ENCODE assay signal across 16 mouse cellular contexts in genomic region chr1:192439151-192439837, GRCm38 (mm10).
"Had no signal": no experiment of that assay in that cellular context is flagged by ENCODE, and none has a peak within 500 bp of the region (broad histone marks: within the 10 kb centered on the region; RNA-seq: fewer than 3 reads in every experiment).

No protein-coding gene starts in this region.

- H3K9ac ChIP-seq: kidney, embryonic 15.5 days; limb, embryonic 15.5 days; liver, embryonic 12.5 days; lung, embryonic 14.5 days; neural tube, embryonic 13.5 days had no signal

- ATAC-seq: liver, embryonic 12.5 days had no signal

- H3K4me3 ChIP-seq: kidney, embryonic 15.5 days; limb, embryonic 15.5 days; liver, embryonic 12.5 days; megakaryocyte, embryonic 14.5 days; neural tube, embryonic 13.5 days had no signal

- H3K36me3 ChIP-seq: kidney, embryonic 15.5 days; limb, embryonic 15.5 days; liver, embryonic 12.5 days; neural tube, embryonic 13.5 days had no signal

- H3K4me1 ChIP-seq: liver, embryonic 12.5 days; megakaryocyte, embryonic 14.5 days had no signal

- DNase-seq: kidney, adult 2 months; kidney, postnatal 14 days; layer of hippocampus, postnatal 36 days; lung, embryonic 14.5 days; lung, postnatal 10 days; retina, postnatal 1 day; right cerebral cortex, postnatal 4 days; spleen, adult 18-20 months; thymus, adult 18-20 months; thymus, postnatal 14 days had no signal

- H3K9me3 ChIP-seq: kidney, embryonic 15.5 days; limb, embryonic 15.5 days; liver, embryonic 12.5 days; megakaryocyte, embryonic 14.5 days; neural tube, embryonic 13.5 days had no signal

- H3K27me3 ChIP-seq: kidney, embryonic 15.5 days; limb, embryonic 15.5 days; liver, embryonic 12.5 days; neural tube, embryonic 13.5 days had no signal

- H3K4me2 ChIP-seq: kidney, embryonic 15.5 days; limb, embryonic 15.5 days; liver, embryonic 12.5 days; lung, embryonic 14.5 days; neural tube, embryonic 13.5 days had no signal

- H3K27ac ChIP-seq: kidney, embryonic 15.5 days; limb, embryonic 15.5 days; liver, embryonic 12.5 days; macrophage; neural tube, embryonic 13.5 days had no signal
